Mouse (Mus musculus): Measurements from ENCODE around the gene Cd27.

GRCm38 (mm10) chr6:125197166-125197565 is 39.6 kb downstream of the Cd27 start:
- TF ChIP-seq CTCF (IDR thresholded peaks at IDR 0.05; ENCODE audit: low read depth, low read length) (no peak), GATA1 (IDR thresholded peaks at IDR 0.05; ENCODE audit: borderline replicate concordance, low read length) (no peak), GATA2 (IDR thresholded peaks at IDR 0.05; ENCODE audit: borderline replicate concordance, low read depth, low read length) (no peak), TAL1 (conservative IDR thresholded peaks at IDR 0.05; ENCODE audit: low read depth, low read length) (no peak)

All from G1E (cell line).